Mouse (Mus musculus) hindbrain, embryonic 11.5 days (tissue): ENCODE measurements around the gene Bcar3. TPM values are rescaled to one million over a fixed set of nuclear protein-coding genes. Genes with fewer than 3 reads are reported as not detected.

ENCODE experiments used
- ATAC-seq: fragments of 200-750 bp; cut with Nextera tagmentation; 2 replicates; pipeline ENCODE4 v1.8.0; 2017; ENCODE audit warnings: mild to moderate bottlenecking, moderate TSS enrichment, moderate library complexity; ENCODE audit not compliant: low FRiP score
- DNase-seq: peaks from one replicate; pipeline ENCODE4 v3.0.0-alpha.2; 2015; ENCODE audit warnings: low spot score
- H3K27ac ChIP-seq: fragments of 300-500 bp; sonication (generic); 2 replicates; pipeline ENCODE4 v1.5.1; 2014; ENCODE audit warnings: mild to moderate bottlenecking, low read depth, low read length
- H3K27me3 ChIP-seq: fragments of 300-500 bp; sonication (generic); 2 replicates; pipeline ENCODE4 v1.6.1; 2014; ENCODE audit warnings: mild to moderate bottlenecking, low read length, moderate library complexity, mixed read lengths; ENCODE audit not compliant: control insufficient read depth, insufficient read depth
- H3K36me3 ChIP-seq: fragments of 300-500 bp; sonication (generic); 2 replicates; pipeline ENCODE4 v1.6.1; 2014; ENCODE audit warnings: mild to moderate bottlenecking, low read length, moderate library complexity, mixed read lengths; ENCODE audit not compliant: control insufficient read depth, insufficient read depth
- H3K4me1 ChIP-seq: fragments of 300-500 bp; sonication (generic); replicated peaks from 2 replicates; pipeline ENCODE4 v1.6.1; 2014; ENCODE audit warnings: low read length, mixed read lengths; ENCODE audit not compliant: control insufficient read depth, insufficient read depth
- H3K4me2 ChIP-seq: fragments of 300-500 bp; sonication (generic); replicated peaks from 2 replicates; pipeline ENCODE4 v1.6.1; 2014; ENCODE audit warnings: mild to moderate bottlenecking, low read depth, low read length
- H3K4me3 ChIP-seq: fragments of 300-500 bp; sonication (generic); 2 replicates; pipeline ENCODE4 v1.5.1; 2014; ENCODE audit warnings: low read depth, low read length
- H3K9ac ChIP-seq: fragments of 300-500 bp; sonication (generic); 2 replicates; pipeline ENCODE4 v1.6.1; 2014; ENCODE audit warnings: low read depth, low read length
- H3K9me3 ChIP-seq: fragments of 300-500 bp; sonication (generic); 2 replicates; pipeline ENCODE4 v1.6.1; 2016; ENCODE audit warnings: low read length; ENCODE audit not compliant: control insufficient read depth
- WGBS: fragments of 180-500 bp; shearing (Covaris S2); extraction: QIAGEN DNeasy Blood & Tissue Kit; methylation state at CpG from one replicate; pipeline ENCODE4 v1.1.7; 2014; 5-methylcytosine and 5-hydroxymethylcytosine counted together
- polyA plus RNA-seq: library from polyadenylated mRNA; unstranded; fragments of >200 nt; fragmentation: Nextera tagmentation; extraction: Ambion mirVana; gene quantifications from 2 replicates; pipeline ENCODE4 v1.2.1, GENCODE M21; 2014

Gene Bcar3
- polyA plus RNA-seq, 1 experiment from 2014 or later, result 6.7 TPM

GRCm38 (mm10) chr3:122518231-122518736 is 224.3 kb downstream of the Bcar3 start:
- peak; percentile 61 for ATAC-seq
- H3K9me3 ChIP-seq, result no peaks in the 10 kb centered on the region
- no peak overlapping the region for H3K9ac ChIP-seq
- no peak overlapping the region for H3K4me2 ChIP-seq
- H3K36me3 ChIP-seq, result no peaks in the 10 kb centered on the region
- H3K4me1 ChIP-seq, result 0 out of 2 replicates have a peak, but pooled peaks cover 2% of the 10 kb centered on the region
- H3K27ac ChIP-seq, result peak overlapping the region; percentile 42; the same call in 1 of the 2 replicates
- DNase-seq, result peak; percentile 41
- no peaks in the 10 kb centered on the region for H3K27me3 ChIP-seq
- WGBS, result 48% methylated on average over 9 of the region's 9 CpGs
- H3K4me3 ChIP-seq, result no peak overlapping the region

- Histone ChIP-seq H3K9ac (no peak overlapping the region), H3K9me3 (no peaks in the 10 kb centered on the region), H3K27me3 (no peaks in the 10 kb centered on the region), H3K4me2 (no peak overlapping the region), H3K4me3 (no peak overlapping the region), H3K27ac (0 out of 2 replicates have a peak overlapping the region, but pooled peaks have one; percentile 10), H3K4me1 (0 out of 2 replicates have a peak, but pooled peaks cover 2% of the 10 kb centered on the region), H3K36me3 (no peaks in the 10 kb centered on the region)
- no peak for ATAC-seq
- WGBS, result 55% methylated on average over 12 of the region's 13 CpGs
- DNase-seq, result peak; percentile 22
Observed at GRCm38 (mm10) chr3:122519082-122519481, 225.1 kb downstream of the Bcar3 start.

- WGBS, result 83% methylated on average over 3 of the region's 3 CpGs
- 0 out of 2 replicates have a peak, but pooled peaks cover 2% of the 10 kb centered on the region for H3K4me1 ChIP-seq
- no peaks in the 10 kb centered on the region for H3K36me3 ChIP-seq
- DNase-seq (no peak), ATAC-seq (no peak)
- H3K9me3 ChIP-seq, result no peaks in the 10 kb centered on the region
- no peaks in the 10 kb centered on the region for H3K27me3 ChIP-seq
- H3K4me3 ChIP-seq, result no peak overlapping the region
- H3K27ac ChIP-seq, result no peak overlapping the region
- H3K4me2 ChIP-seq, result no peak overlapping the region
- no peak overlapping the region for H3K9ac ChIP-seq
Observed at GRCm38 (mm10) chr3:122520365-122520764, 226.4 kb downstream of the Bcar3 start.

GRCm38 (mm10) chr3:122520875-122521274 is 226.9 kb downstream of the Bcar3 start:
- H3K9ac ChIP-seq, result no peak overlapping the region
- no peaks in the 10 kb centered on the region for H3K36me3 ChIP-seq
- H3K27me3 ChIP-seq, result no peaks in the 10 kb centered on the region
- DNase-seq, result no peak
- no peak overlapping the region for H3K27ac ChIP-seq
- no peaks in the 10 kb centered on the region for H3K9me3 ChIP-seq
- 0 out of 2 replicates have a peak, but pooled peaks cover 2% of the 10 kb centered on the region for H3K4me1 ChIP-seq
- H3K4me3 ChIP-seq, result no peak overlapping the region
- WGBS, result 86% methylated on average over 4 of the region's 4 CpGs
- no peak for ATAC-seq
- no peak overlapping the region for H3K4me2 ChIP-seq

- H3K27ac ChIP-seq, result no peak overlapping the region
- no peak overlapping the region for H3K9ac ChIP-seq
- DNase-seq (no peak), ATAC-seq (no peak)
- no peaks in the 10 kb centered on the region for H3K9me3 ChIP-seq
- no peaks in the 10 kb centered on the region for H3K27me3 ChIP-seq
- H3K36me3 ChIP-seq, result no peaks in the 10 kb centered on the region
- 70% methylated on average over 1 of the region's 1 CpGs for WGBS
- H3K4me1 ChIP-seq, result 0 out of 2 replicates have a peak, but pooled peaks cover 2% of the 10 kb centered on the region
- no peak overlapping the region for H3K4me2 ChIP-seq
- H3K4me3 ChIP-seq, result no peak overlapping the region
Observed at GRCm38 (mm10) chr3:122521294-122521693, 227.4 kb downstream of the Bcar3 start.

GRCm38 (mm10) chr3:122528477-122528876 is 234.5 kb downstream of the Bcar3 start:
- Histone ChIP-seq H3K27ac (no peak overlapping the region), H3K9ac (no peak overlapping the region), H3K4me2 (no peak overlapping the region), H3K27me3 (no peaks in the 10 kb centered on the region), H3K36me3 (no peaks in the 10 kb centered on the region), H3K4me3 (no peak overlapping the region), H3K4me1 (no peaks in the 10 kb centered on the region), H3K9me3 (no peaks in the 10 kb centered on the region)
- DNase-seq (no peak), ATAC-seq (no peak)
- 87% methylated on average over 3 of the region's 3 CpGs for WGBS

- ATAC-seq, result no peak
- 0 out of 2 replicates have a peak, but pooled peaks cover 3% of the 10 kb centered on the region for H3K36me3 ChIP-seq
- 87% methylated on average over 8 of the region's 8 CpGs for WGBS
Observed at GRCm38 (mm10) chr3:122535938-122536703, 242.2 kb downstream of the Bcar3 start.

GRCm38 (mm10) chr3:122538851-122539250 is 244.9 kb downstream of the Bcar3 start:
- H3K4me3 ChIP-seq, result no peak overlapping the region
- no peak overlapping the region for H3K27ac ChIP-seq
- no peak for DNase-seq
- no peak for ATAC-seq
- H3K4me2 ChIP-seq, result no peak overlapping the region
- H3K9ac ChIP-seq, result no peak overlapping the region
- WGBS, result 94% methylated on average over 2 of the region's 2 CpGs
- no peaks in the 10 kb centered on the region for H3K4me1 ChIP-seq
- no peaks in the 10 kb centered on the region for H3K27me3 ChIP-seq
- 0 out of 2 replicates have a peak, but pooled peaks cover 7% of the 10 kb centered on the region for H3K36me3 ChIP-seq
- H3K9me3 ChIP-seq, result no peaks in the 10 kb centered on the region

More at GRCm38 (mm10) chr3:122535938-122536703, 242.2 kb downstream of the Bcar3 start:
- Histone ChIP-seq H3K4me2 (no peak overlapping the region), H3K4me3 (no peak overlapping the region), H3K9me3 (no peaks in the 10 kb centered on the region), H3K4me1 (no peaks in the 10 kb centered on the region), H3K27ac (no peak overlapping the region), H3K27me3 (no peaks in the 10 kb centered on the region), H3K9ac (no peak overlapping the region)
- DNase-seq, result no peak
